Mouse (Mus musculus) cortical plate, adult 2 months (tissue): ENCODE results near the gene Ccdc113.

ENCODE experiments used
- CTCF ChIP-seq: fragments of 200-500 bp; IDR thresholded peaks from 2 replicates; pipeline ENCODE4 v1.5.1; 2011; ENCODE audit warnings: mild to moderate bottlenecking, control low read depth, low read length; ENCODE audit not compliant: insufficient read depth; ENCODE audit errors: extremely low read depth
- POLR2A ChIP-seq: fragments of 200-500 bp; IDR thresholded peaks from 2 replicates; pipeline ENCODE4 v1.6.1; 2011; ENCODE audit warnings: mild to moderate bottlenecking, low read length, control low read depth; ENCODE audit not compliant: insufficient read depth; ENCODE audit errors: extremely low read depth

DNA sequence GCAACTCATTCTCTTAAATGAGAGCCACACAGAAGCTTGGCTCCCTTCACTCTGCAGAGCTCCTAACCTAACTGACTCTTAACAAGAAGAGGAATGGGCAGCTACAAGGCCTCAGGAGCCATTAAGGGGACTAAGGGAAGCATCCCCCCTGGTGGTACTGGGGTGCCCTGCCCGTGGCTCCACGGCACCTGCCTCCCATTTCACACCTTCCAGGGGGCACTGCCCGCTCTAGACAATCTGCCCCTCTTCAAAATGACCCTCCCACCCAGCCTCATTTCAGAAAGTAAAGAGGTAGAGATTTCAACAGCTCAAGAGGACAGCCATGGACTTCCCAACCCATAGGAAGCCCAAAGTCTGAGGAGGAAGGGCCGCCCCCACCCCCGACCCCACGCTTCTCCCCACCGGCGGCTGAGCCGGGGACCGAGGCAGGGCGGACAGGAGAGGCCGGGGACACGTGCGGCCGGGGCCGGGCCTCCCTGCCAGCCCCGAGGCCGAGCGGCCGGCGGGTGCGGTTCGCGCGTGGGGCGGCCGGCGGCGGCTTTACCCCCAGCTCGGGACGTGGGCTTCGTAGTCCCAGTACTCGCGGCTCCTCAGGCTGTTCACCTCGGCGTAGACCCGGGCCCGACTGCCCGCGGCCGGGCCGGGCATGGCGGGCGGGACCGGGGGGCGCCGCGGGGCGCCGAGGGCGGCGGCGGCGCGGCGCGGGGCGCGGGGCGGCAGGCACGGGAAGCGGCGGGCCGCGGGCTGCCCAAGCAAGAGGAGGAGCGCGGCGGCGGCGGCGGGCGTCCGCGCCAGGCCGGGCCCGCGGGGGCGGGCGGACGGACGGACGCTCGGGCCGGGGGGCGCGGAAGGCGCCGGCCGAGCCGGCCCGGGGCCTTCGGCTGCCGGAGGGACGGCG is 45.8 kb upstream of the Ccdc113 start:
- TF ChIP-seq CTCF (no peak), POLR2A (no peak)
